Mouse (Mus musculus) midbrain, embryonic 13.5 days (tissue): ENCODE measurements around the gene Ctla2a. TPM values are rescaled to one million over a fixed set of nuclear protein-coding genes. Genes with fewer than 3 reads are reported as not detected.

Experiments
- polyA plus RNA-seq: library from polyadenylated mRNA; unstranded; fragments of >200 nt; fragmentation: Nextera tagmentation; extraction: Ambion mirVana; gene quantifications from 2 replicates; pipeline ENCODE4 v1.2.1, GENCODE M21; 2015

Gene Ctla2a
- polyA plus RNA-seq, 1 experiment from 2014 or later = 13.3 TPM

Other genes starting within 250 kb of the Ctla2a start
- gene BC051665, start 150.3 kb downstream of the Ctla2a start, polyA plus RNA-seq = not detected in 2 replicates
- not detected in 2 replicates for gene Ctsll3, start 133.8 kb downstream of the Ctla2a start, polyA plus RNA-seq
- not detected in 2 replicates for gene 4930486L24Rik, start 72.2 kb downstream of the Ctla2a start, polyA plus RNA-seq
- 0.14 TPM in 1 of 2 replicates, not detected in the other for gene Gm49392, start 39.7 kb downstream of the Ctla2a start, polyA plus RNA-seq
- gene Ctla2b, start 39.2 kb downstream of the Ctla2a start, polyA plus RNA-seq = 0.24 and 1.7 TPM in 2 replicates
- gene Tpbpb, start 31.7 kb downstream of the Ctla2a start, polyA plus RNA-seq = not detected in 2 replicates
- gene Gm49393, start 1.0 kb downstream of the Ctla2a start, polyA plus RNA-seq = not detected in 2 replicates
- 0.82 and 2.1 TPM in 2 replicates for gene Gm49391, start 54 bp downstream of the Ctla2a start, polyA plus RNA-seq
- gene Tpbpa, start 5.4 kb upstream of the Ctla2a start, polyA plus RNA-seq = not detected in 2 replicates
- gene Ctsj, start 69.3 kb upstream of the Ctla2a start, polyA plus RNA-seq = not detected in 2 replicates
- not detected in 2 replicates for gene Ctsq, start 104.0 kb upstream of the Ctla2a start, polyA plus RNA-seq
- not detected in 2 replicates for gene Ctsr, start 227.6 kb upstream of the Ctla2a start, polyA plus RNA-seq